Mouse (Mus musculus) retina, postnatal 7 days (tissue): Measurements from ENCODE around the gene Rfk.
A peak's percentile ranks its signal among the peaks of the same experiment; 100 is the strongest.

Source experiments
- DNase-seq: peaks from one replicate; pipeline ENCODE4 v3.0.0-alpha.2; 2012; ENCODE audit warnings: low read depth, low spot score

The Rfk gene

GRCm38 (mm10) chr19:17382807-17383397 is 10.9 kb upstream of the Rfk start:
- no peak for DNase-seq

GRCm38 (mm10) chr19:17385022-17385421 is 8.8 kb upstream of the Rfk start:
- no peak for DNase-seq

- DNase-seq, result no peak
Observed at GRCm38 (mm10) chr19:17385426-17385825, 8.4 kb upstream of the Rfk start.

GRCm38 (mm10) chr19:17386424-17386823 is 7.4 kb upstream of the Rfk start:
- DNase-seq, result no peak

GRCm38 (mm10) chr19:17388404-17388803 is 5.4 kb upstream of the Rfk start:
- peak; percentile 21 for DNase-seq

GRCm38 (mm10) chr19:17392866-17393265 is 977 bp upstream of the Rfk start:
- DNase-seq, result no peak

- DNase-seq, result no peak
Observed at GRCm38 (mm10) chr19:17396802-17397201, 3.0 kb downstream of the Rfk start.

GRCm38 (mm10) chr19:17397922-17398321 is 4.1 kb downstream of the Rfk start:
- no peak for DNase-seq

GRCm38 (mm10) chr19:17399965-17400364 is 6.1 kb downstream of the Rfk start:
- no peak for DNase-seq

- DNase-seq, result no peak
Observed at GRCm38 (mm10) chr19:17400571-17400970, 6.7 kb downstream of the Rfk start.

GRCm38 (mm10) chr19:17403175-17403574 is 9.3 kb downstream of the Rfk start:
- no peak for DNase-seq

- no peak for DNase-seq
Observed at GRCm38 (mm10) chr19:17406823-17407222, 13.0 kb downstream of the Rfk start.

GRCm38 (mm10) chr19:17408591-17408990 is 14.7 kb downstream of the Rfk start:
- no peak for DNase-seq

GRCm38 (mm10) chr19:17409351-17409750 is 15.5 kb downstream of the Rfk start:
- no peak for DNase-seq

- DNase-seq, result no peak
Observed at GRCm38 (mm10) chr19:17410465-17411065, 16.7 kb downstream of the Rfk start.

- no peak for DNase-seq
Observed at GRCm38 (mm10) chr19:17412915-17413459, 19.1 kb downstream of the Rfk start.

- DNase-seq, result no peak
Observed at GRCm38 (mm10) chr19:17417855-17418254, 24.0 kb downstream of the Rfk start.

- DNase-seq, result no peak
Observed at GRCm38 (mm10) chr19:17423306-17423705, 29.5 kb downstream of the Rfk start.

- no peak for DNase-seq
Observed at GRCm38 (mm10) chr19:17427824-17428560, 34.1 kb downstream of the Rfk start.

- no peak for DNase-seq
Observed at GRCm38 (mm10) chr19:17428561-17428914, 34.7 kb downstream of the Rfk start.

GRCm38 (mm10) chr19:17436651-17437050 is 42.8 kb downstream of the Rfk start:
- DNase-seq, result no peak

GRCm38 (mm10) chr19:17439476-17440189 is 45.8 kb downstream of the Rfk start:
- DNase-seq, result no peak
